Mouse (Mus musculus) hindbrain, embryonic 11.5 days (tissue): ENCODE results near the gene Cldn13. TPM values are rescaled to one million over a fixed set of nuclear protein-coding genes. Genes with fewer than 3 reads are reported as not detected.

Source experiments
- ATAC-seq: fragments of 200-750 bp; cut with Nextera tagmentation; 2 replicates; pipeline ENCODE4 v1.8.0; 2017; ENCODE audit warnings: mild to moderate bottlenecking, moderate TSS enrichment, moderate library complexity; ENCODE audit not compliant: low FRiP score
- DNase-seq: peaks from one replicate; pipeline ENCODE4 v3.0.0-alpha.2; 2015; ENCODE audit warnings: low spot score
- H3K27ac ChIP-seq: fragments of 300-500 bp; sonication (generic); 2 replicates; pipeline ENCODE4 v1.5.1; 2014; ENCODE audit warnings: mild to moderate bottlenecking, low read depth, low read length
- H3K27me3 ChIP-seq: fragments of 300-500 bp; sonication (generic); 2 replicates; pipeline ENCODE4 v1.6.1; 2014; ENCODE audit warnings: mild to moderate bottlenecking, low read length, moderate library complexity, mixed read lengths; ENCODE audit not compliant: control insufficient read depth, insufficient read depth
- H3K36me3 ChIP-seq: fragments of 300-500 bp; sonication (generic); 2 replicates; pipeline ENCODE4 v1.6.1; 2014; ENCODE audit warnings: mild to moderate bottlenecking, low read length, moderate library complexity, mixed read lengths; ENCODE audit not compliant: control insufficient read depth, insufficient read depth
- H3K4me1 ChIP-seq: fragments of 300-500 bp; sonication (generic); replicated peaks from 2 replicates; pipeline ENCODE4 v1.6.1; 2014; ENCODE audit warnings: low read length, mixed read lengths; ENCODE audit not compliant: control insufficient read depth, insufficient read depth
- H3K4me2 ChIP-seq: fragments of 300-500 bp; sonication (generic); replicated peaks from 2 replicates; pipeline ENCODE4 v1.6.1; 2014; ENCODE audit warnings: mild to moderate bottlenecking, low read depth, low read length
- H3K4me3 ChIP-seq: fragments of 300-500 bp; sonication (generic); 2 replicates; pipeline ENCODE4 v1.5.1; 2014; ENCODE audit warnings: low read depth, low read length
- H3K9ac ChIP-seq: fragments of 300-500 bp; sonication (generic); 2 replicates; pipeline ENCODE4 v1.6.1; 2014; ENCODE audit warnings: low read depth, low read length
- H3K9me3 ChIP-seq: fragments of 300-500 bp; sonication (generic); 2 replicates; pipeline ENCODE4 v1.6.1; 2016; ENCODE audit warnings: low read length; ENCODE audit not compliant: control insufficient read depth
- WGBS: fragments of 180-500 bp; shearing (Covaris S2); extraction: QIAGEN DNeasy Blood & Tissue Kit; methylation state at CpG from one replicate; pipeline ENCODE4 v1.1.7; 2014; 5-methylcytosine and 5-hydroxymethylcytosine counted together
- polyA plus RNA-seq: library from polyadenylated mRNA; unstranded; fragments of >200 nt; fragmentation: Nextera tagmentation; extraction: Ambion mirVana; gene quantifications from 2 replicates; pipeline ENCODE4 v1.2.1, GENCODE M21; 2014

Gene Cldn13
- polyA plus RNA-seq, 1 experiment from 2014 or later = 3.1 TPM

- ATAC-seq = no peak
- Histone ChIP-seq H3K9me3 (no peaks in the 10 kb centered on the region), H3K27ac (no peak overlapping the region), H3K27me3 (no peaks in the 10 kb centered on the region), H3K36me3 (no peaks in the 10 kb centered on the region), H3K4me2 (no peak overlapping the region), H3K4me1 (no peaks in the 10 kb centered on the region), H3K4me3 (no peak overlapping the region), H3K9ac (no peak overlapping the region)
- DNase-seq = no peak
- WGBS = 100% methylated on average over 2 of the region's 2 CpGs
Observed at GRCm38 (mm10) chr5:134911901-134912300, 3.4 kb downstream of the Cldn13 start.

GRCm38 (mm10) chr5:134907135-134907534, 8.2 kb downstream of the Cldn13 start:
- H3K9ac ChIP-seq = no peak overlapping the region

GRCm38 (mm10) chr5:134906633-134907032, 8.7 kb downstream of the Cldn13 start, which contains the start of gene Tmem270:
TSS of gene Tmem270 (minus strand) at chr5:134906733.
- H3K27ac ChIP-seq = no peak within 1 kb of the TSS
- H3K4me3 ChIP-seq = no peak within 1 kb of the TSS
- 76% methylated on average over 6 of the region's 6 CpGs for WGBS
- no peak within 1 kb of the TSS for H3K4me2 ChIP-seq
- H3K36me3 ChIP-seq = no peaks in the 10 kb centered on the region
- no peaks in the 10 kb centered on the region for H3K4me1 ChIP-seq
- no peak within 1 kb of the TSS for H3K9ac ChIP-seq
- ATAC-seq (no peak), DNase-seq (no peak)
- no peaks in the 10 kb centered on the region for H3K9me3 ChIP-seq
- no peaks in the 10 kb centered on the region for H3K27me3 ChIP-seq

More at GRCm38 (mm10) chr5:134907135-134907534, 8.2 kb downstream of the Cldn13 start:
- Histone ChIP-seq H3K27ac (no peak overlapping the region), H3K4me2 (no peak overlapping the region), H3K36me3 (no peaks in the 10 kb centered on the region), H3K27me3 (no peaks in the 10 kb centered on the region), H3K9me3 (no peaks in the 10 kb centered on the region), H3K4me3 (no peak overlapping the region), H3K4me1 (no peaks in the 10 kb centered on the region)
- peak; percentile 94 for DNase-seq
- ATAC-seq = 0 out of 2 replicates have a peak, but pooled peaks have one; percentile 61
- WGBS = under 1% methylated on average over 13 of the region's 13 CpGs

- Histone ChIP-seq H3K27ac (no peak overlapping the region), H3K4me1 (no peaks in the 10 kb centered on the region), H3K4me2 (no peak overlapping the region), H3K9me3 (no peaks in the 10 kb centered on the region), H3K4me3 (no peak overlapping the region), H3K36me3 (no peaks in the 10 kb centered on the region), H3K9ac (no peak overlapping the region), H3K27me3 (no peaks in the 10 kb centered on the region)
- no peak for ATAC-seq
- 70% methylated on average over 8 of the region's 8 CpGs for whole genome bisulfite sequencing
- no peak for DNase-seq
Observed at GRCm38 (mm10) chr5:134901644-134902027, 13.7 kb downstream of the Cldn13 start.

- Histone ChIP-seq H3K9me3 (no peaks in the 10 kb centered on the region), H3K27me3 (no peaks in the 10 kb centered on the region), H3K27ac (no peak overlapping the region), H3K4me2 (no peak overlapping the region), H3K4me1 (no peaks in the 10 kb centered on the region), H3K9ac (no peak overlapping the region), H3K4me3 (no peak overlapping the region), H3K36me3 (no peaks in the 10 kb centered on the region)
- WGBS = 45% methylated on average over 12 of the region's 12 CpGs
- peak; percentile 39 for DNase-seq
- ATAC-seq = no peak
Observed at GRCm38 (mm10) chr5:134901012-134901643, 14.2 kb downstream of the Cldn13 start.

GRCm38 (mm10) chr5:134897596-134897995, 17.7 kb downstream of the Cldn13 start:
- H3K36me3 ChIP-seq = no peaks in the 10 kb centered on the region
- 86% methylated on average over 17 of the region's 17 CpGs for WGBS
- H3K4me2 ChIP-seq = no peak overlapping the region
- DNase-seq (no peak), ATAC-seq (no peak)
- no peaks in the 10 kb centered on the region for H3K4me1 ChIP-seq
- H3K27me3 ChIP-seq = no peaks in the 10 kb centered on the region
- H3K9me3 ChIP-seq = no peaks in the 10 kb centered on the region
- H3K4me3 ChIP-seq = no peak overlapping the region
- H3K27ac ChIP-seq = no peak overlapping the region
- no peak overlapping the region for H3K9ac ChIP-seq

- ATAC-seq (no peak), DNase-seq (no peak)
- Histone ChIP-seq H3K36me3 (no peaks in the 10 kb centered on the region), H3K4me1 (no peaks in the 10 kb centered on the region), H3K4me2 (no peak overlapping the region), H3K9me3 (no peaks in the 10 kb centered on the region), H3K27me3 (no peaks in the 10 kb centered on the region), H3K4me3 (no peak overlapping the region), H3K27ac (no peak overlapping the region), H3K9ac (no peak overlapping the region)
- 74% methylated on average over 8 of the region's 8 CpGs for WGBS
Observed at GRCm38 (mm10) chr5:134896965-134897364, 18.4 kb downstream of the Cldn13 start.

- DNase-seq (peak; percentile 24), ATAC-seq (no peak)
- Histone ChIP-seq H3K27me3 (no peaks in the 10 kb centered on the region), H3K4me1 (no peaks in the 10 kb centered on the region), H3K9me3 (no peaks in the 10 kb centered on the region), H3K4me2 (no peak overlapping the region), H3K36me3 (no peaks in the 10 kb centered on the region), H3K27ac (no peak overlapping the region), H3K9ac (no peak overlapping the region), H3K4me3 (no peak overlapping the region)
- WGBS = 68% methylated on average over 8 of the region's 8 CpGs
Observed at GRCm38 (mm10) chr5:134895291-134895690, 20.0 kb downstream of the Cldn13 start.

GRCm38 (mm10) chr5:134892717-134893116, 22.6 kb downstream of the Cldn13 start:
- Histone ChIP-seq H3K27ac (no peak overlapping the region), H3K4me2 (no peak overlapping the region), H3K36me3 (no peaks in the 10 kb centered on the region), H3K27me3 (no peaks in the 10 kb centered on the region), H3K9ac (no peak overlapping the region), H3K4me1 (no peaks in the 10 kb centered on the region), H3K9me3 (no peaks in the 10 kb centered on the region), H3K4me3 (no peak overlapping the region)
- DNase-seq (no peak), ATAC-seq (no peak)
- WGBS = 78% methylated on average over 5 of the region's 5 CpGs
